Mouse (Mus musculus) cerebellum, adult 2 months (tissue): ENCODE results near the gene Cks2.

ENCODE experiments used
- CTCF ChIP-seq: fragments of 200-500 bp; IDR thresholded peaks from 2 replicates; pipeline ENCODE4 v1.5.1; 2011; ENCODE audit warnings: low read depth, mild to moderate bottlenecking, control low read depth, low read length, moderate library complexity, borderline replicate concordance; ENCODE audit not compliant: insufficient read depth
- POLR2A ChIP-seq: fragments of 200-500 bp; IDR thresholded peaks from 2 replicates; pipeline ENCODE4 v1.6.1; 2011; ENCODE audit warnings: low read length, control low read depth, borderline replicate concordance; ENCODE audit not compliant: insufficient read depth

- no peak for TF ChIP-seq CTCF
- TF ChIP-seq POLR2A = no peak
Measured at GRCm38 (mm10) chr13:51611060-51611459, 34.0 kb upstream of the Cks2 start.
